Mouse (Mus musculus) liver, embryonic 12.5 days (tissue): ENCODE results near the gene B3gntl1. TPM values are rescaled to one million over a fixed set of nuclear protein-coding genes. Genes with fewer than 3 reads are reported as not detected.

Experiments
- ATAC-seq: fragments of 200-750 bp; cut with Nextera tagmentation; 2 replicates; pipeline ENCODE4 v1.8.0; 2017; ENCODE audit warnings: moderate number of reproducible peaks, mild to moderate bottlenecking, moderate library complexity
- H3K27ac ChIP-seq: fragments of 300-500 bp; sonication (generic); 2 replicates; pipeline ENCODE4 v1.5.1; 2016; ENCODE audit warnings: mild to moderate bottlenecking
- H3K27me3 ChIP-seq: fragments of 300-500 bp; sonication (generic); replicated peaks from 2 replicates; pipeline ENCODE4 v1.6.1; 2016; ENCODE audit warnings: mild to moderate bottlenecking, moderate library complexity
- H3K36me3 ChIP-seq: fragments of 300-500 bp; sonication (generic); 2 replicates; pipeline ENCODE4 v1.6.1; 2016; ENCODE audit warnings: mild to moderate bottlenecking, moderate library complexity
- H3K4me1 ChIP-seq: fragments of 300-500 bp; sonication (generic); 2 replicates; pipeline ENCODE4 v1.6.1; 2016
- H3K4me2 ChIP-seq: fragments of 300-500 bp; sonication (generic); 2 replicates; pipeline ENCODE4 v1.6.1; 2016; ENCODE audit warnings: mild to moderate bottlenecking, moderate library complexity
- H3K4me3 ChIP-seq: fragments of 300-500 bp; sonication (generic); 2 replicates; pipeline ENCODE4 v1.5.1; 2016; ENCODE audit warnings: mild to moderate bottlenecking, moderate library complexity
- H3K9ac ChIP-seq: fragments of 300-500 bp; sonication (generic); 2 replicates; pipeline ENCODE4 v1.6.1; 2016; ENCODE audit warnings: mild to moderate bottlenecking, moderate library complexity
- H3K9me3 ChIP-seq: fragments of 300-500 bp; sonication (generic); replicated peaks from 2 replicates; pipeline ENCODE4 v1.6.1; 2016; ENCODE audit warnings: mild to moderate bottlenecking, moderate library complexity
- WGBS: fragments of 180-500 bp; shearing (Covaris S2); methylation state at CpG from one replicate; pipeline ENCODE4 v1.1.7; 2016; ENCODE audit not compliant: insufficient replicate concordance; 5-methylcytosine and 5-hydroxymethylcytosine counted together
- polyA plus RNA-seq: library from polyadenylated mRNA; unstranded; fragments of >200 nt; fragmentation: Nextera tagmentation; extraction: Ambion mirVana; gene quantifications from 2 replicates; pipeline ENCODE4 v1.2.1, GENCODE M21; 2016

B3gntl1 gene
- polyA plus RNA-seq, 1 experiment from 2014 or later = 2.5 TPM

GRCm38 (mm10) chr11:121702895-121703618 lies 30.1 kb upstream of the B3gntl1 start:
- Histone ChIP-seq H3K9me3 (no peaks in the 10 kb centered on the region), H3K27ac (no peak overlapping the region), H3K4me1 (peaks cover 16% of the 10 kb centered on the region), H3K27me3 (peaks cover 79% of the 10 kb centered on the region), H3K9ac (peak overlapping the region; percentile 40), H3K4me2 (peak overlapping the region; percentile 83), H3K4me3 (peak overlapping the region; percentile 58), H3K36me3 (no peaks in the 10 kb centered on the region)
- WGBS = 2% methylated on average over 40 of the region's 40 CpGs
- ATAC-seq = no peak

DNA sequence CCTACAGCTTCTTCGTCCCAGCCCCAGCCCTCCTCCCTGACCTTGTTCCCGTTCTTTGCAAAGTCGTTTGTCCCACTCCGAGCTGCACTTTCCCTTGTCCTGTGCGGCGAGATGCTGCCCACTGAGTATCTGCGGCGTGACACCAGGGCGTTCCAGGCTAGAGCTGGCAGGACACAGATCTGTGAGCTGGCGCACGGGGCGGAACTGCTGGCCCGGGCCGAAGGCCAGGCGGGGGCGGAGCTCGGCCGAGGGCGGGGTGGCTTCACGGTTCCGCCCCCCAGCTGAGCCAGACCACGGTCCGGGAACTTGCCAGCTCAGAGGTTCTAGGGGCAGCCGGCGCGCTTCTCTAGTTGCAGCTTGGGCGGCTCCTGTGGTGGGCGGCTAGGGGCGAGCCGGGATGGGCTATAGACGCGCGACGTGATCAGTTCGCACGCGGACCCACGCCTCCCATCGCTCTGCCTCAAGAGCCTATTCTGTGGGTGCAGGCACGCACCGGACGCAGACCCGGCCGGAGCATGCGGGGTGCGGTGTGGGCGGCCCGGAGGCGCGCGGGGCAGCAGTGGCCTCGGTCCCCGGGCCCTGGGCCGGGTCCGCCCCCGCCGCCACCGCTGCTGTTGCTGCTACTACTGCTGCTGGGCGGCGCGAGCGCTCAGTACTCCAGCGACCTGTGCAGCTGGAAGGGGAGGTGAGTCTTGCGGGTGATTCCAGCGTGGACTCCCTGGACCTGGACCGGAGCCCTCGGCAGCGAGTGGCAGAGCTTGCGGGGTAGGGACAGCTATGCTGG lies 29.4 kb upstream of the B3gntl1 start:
- Histone ChIP-seq H3K9me3 (no peaks in the 10 kb centered on the region), H3K27me3 (peaks cover 72% of the 10 kb centered on the region), H3K4me3 (peak overlapping the region; percentile 58), H3K4me1 (peaks cover 16% of the 10 kb centered on the region), H3K9ac (peak overlapping the region; percentile 40), H3K36me3 (no peaks in the 10 kb centered on the region), H3K27ac (no peak overlapping the region), H3K4me2 (peak overlapping the region; percentile 83)
- WGBS = 2% methylated on average over 69 of the region's 69 CpGs
- ATAC-seq = peak; percentile 78

GRCm38 (mm10) chr11:121701244-121701643 lies 28.3 kb upstream of the B3gntl1 start, which contains the start of gene Metrnl:
TSS of gene Metrnl (plus strand) at chr11:121701544.
- peaks cover 69% of the 10 kb centered on the region for H3K27me3 ChIP-seq
- no peaks in the 10 kb centered on the region for H3K9me3 ChIP-seq
- H3K36me3 ChIP-seq = no peaks in the 10 kb centered on the region
- H3K4me1 ChIP-seq = peaks cover 16% of the 10 kb centered on the region
- H3K9ac ChIP-seq = peak within 1 kb of the TSS; percentile 40
- 73% methylated on average over 5 of the region's 5 CpGs for WGBS
- no peak for ATAC-seq
- H3K4me3 ChIP-seq = peak within 1 kb of the TSS; percentile 58
- H3K4me2 ChIP-seq = peak within 1 kb of the TSS; percentile 83
- no peak within 1 kb of the TSS for H3K27ac ChIP-seq

- H3K4me1 ChIP-seq = peaks cover 13% of the 10 kb centered on the region
- 61% methylated on average over 5 of the region's 5 CpGs for WGBS
- no peak overlapping the region for H3K9ac ChIP-seq
- H3K27me3 ChIP-seq = peaks cover 43% of the 10 kb centered on the region
- no peak for ATAC-seq
- H3K9me3 ChIP-seq = no peaks in the 10 kb centered on the region
- H3K4me2 ChIP-seq = no peak overlapping the region
- H3K36me3 ChIP-seq = no peaks in the 10 kb centered on the region
- H3K4me3 ChIP-seq = no peak overlapping the region
- H3K27ac ChIP-seq = no peak overlapping the region
Measured at GRCm38 (mm10) chr11:121698381-121698955, 25.5 kb upstream of the B3gntl1 start.

DNA sequence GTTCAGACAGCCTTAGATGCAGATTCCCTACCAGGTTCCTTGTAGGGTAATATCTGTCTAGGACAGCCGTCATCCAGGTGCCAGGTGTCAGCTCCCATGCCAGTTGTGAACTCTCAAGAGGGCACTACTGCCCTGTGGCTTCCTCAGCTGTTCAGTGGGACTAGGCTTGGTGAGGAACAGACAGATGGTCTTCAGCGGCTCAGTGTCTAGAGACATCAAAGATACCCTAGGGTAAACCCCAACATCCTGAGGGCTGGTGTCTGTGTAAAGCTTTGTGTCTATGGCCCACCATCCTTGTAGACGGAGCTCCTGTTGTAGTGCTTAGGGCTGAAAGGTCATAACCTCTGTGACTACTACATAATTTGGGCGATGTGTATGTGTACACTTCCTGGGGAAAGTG lies 24.3 kb upstream of the B3gntl1 start:
- 66% methylated on average over 4 of the region's 4 CpGs for WGBS
- Histone ChIP-seq H3K27me3 (peaks cover 31% of the 10 kb centered on the region), H3K4me2 (no peak overlapping the region), H3K27ac (no peak overlapping the region), H3K9me3 (no peaks in the 10 kb centered on the region), H3K9ac (no peak overlapping the region), H3K36me3 (no peaks in the 10 kb centered on the region), H3K4me1 (peaks cover 3% of the 10 kb centered on the region; the same call in 1 of the 2 replicates), H3K4me3 (no peak overlapping the region)
- ATAC-seq = no peak

DNA sequence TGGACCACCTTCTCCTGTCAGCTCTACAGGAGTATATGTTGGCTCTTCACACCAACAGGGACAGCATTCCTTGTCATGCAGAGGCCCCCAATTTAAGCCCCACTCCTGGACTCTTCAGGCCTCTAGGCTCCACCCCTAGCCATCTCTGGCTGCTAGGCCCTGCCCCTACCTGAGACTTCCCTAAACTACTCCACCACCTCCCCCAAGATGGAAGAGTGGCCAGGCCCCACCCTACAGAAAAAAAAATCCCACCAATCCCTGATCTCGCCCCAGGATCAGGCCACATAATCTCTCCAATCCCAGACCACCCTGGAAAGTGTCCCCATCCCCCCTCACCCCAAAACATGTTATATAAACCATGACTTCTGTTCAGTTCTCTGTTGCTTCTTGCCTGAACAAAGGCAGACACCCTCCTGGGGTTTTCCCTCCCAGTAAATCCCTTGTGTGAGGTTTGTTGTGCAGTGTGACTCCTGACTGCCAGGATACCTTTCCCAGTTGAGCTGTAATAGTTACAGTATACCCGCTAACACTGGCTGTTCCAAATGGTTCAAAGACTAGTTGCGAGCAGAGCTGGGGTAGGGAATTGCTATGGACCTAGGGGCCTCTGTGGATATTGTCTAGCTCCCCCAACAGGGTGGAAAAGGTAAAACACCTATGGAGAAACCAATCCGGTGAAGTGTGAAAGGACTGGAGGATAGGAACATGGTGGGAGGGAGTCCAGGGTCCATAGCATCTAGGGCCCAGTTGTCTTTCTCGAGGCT lies 22.5 kb upstream of the B3gntl1 start:
- Histone ChIP-seq H3K4me3 (no peak overlapping the region), H3K9ac (no peak overlapping the region), H3K27me3 (0 out of 2 replicates have a peak, but pooled peaks cover 16% of the 10 kb centered on the region), H3K36me3 (no peaks in the 10 kb centered on the region), H3K9me3 (no peaks in the 10 kb centered on the region), H3K27ac (no peak overlapping the region), H3K4me2 (no peak overlapping the region), H3K4me1 (no peaks in the 10 kb centered on the region)
- WGBS = 59% methylated on average over 5 of the region's 5 CpGs
- ATAC-seq = no peak

DNA sequence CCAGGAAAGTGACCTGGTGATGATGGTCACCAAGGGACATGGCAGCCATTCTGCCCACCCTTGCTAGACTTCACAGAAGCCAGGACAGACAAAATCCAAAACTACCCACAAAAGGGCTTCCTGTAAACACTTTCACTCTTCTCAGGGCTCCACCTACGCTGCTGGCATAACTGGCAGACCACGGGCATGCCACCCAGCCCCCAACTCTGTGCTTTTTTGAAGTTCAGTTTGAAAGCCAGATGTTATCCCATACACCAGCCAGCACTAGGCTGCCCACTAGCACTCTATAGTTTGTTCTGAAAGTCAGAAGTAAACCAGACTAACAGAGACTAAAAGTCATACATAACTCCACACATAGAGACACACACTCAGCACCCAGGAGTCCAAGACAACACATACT lies 15.1 kb upstream of the B3gntl1 start:
- no peaks in the 10 kb centered on the region for H3K9me3 ChIP-seq
- no peak for ATAC-seq

GRCm38 (mm10) chr11:121686674-121687073 lies 13.7 kb upstream of the B3gntl1 start:
- no peak overlapping the region for H3K9ac ChIP-seq
- H3K27ac ChIP-seq = no peak overlapping the region

More for the DNA sequence above, 15.1 kb upstream of the B3gntl1 start:
- 0 out of 2 replicates have a peak, but pooled peaks cover 3% of the 10 kb centered on the region for H3K27me3 ChIP-seq
- H3K9ac ChIP-seq = no peak overlapping the region
- H3K36me3 ChIP-seq = no peaks in the 10 kb centered on the region
- H3K4me2 ChIP-seq = no peak overlapping the region
- no peak overlapping the region for H3K4me3 ChIP-seq
- H3K4me1 ChIP-seq = no peaks in the 10 kb centered on the region
- no peak overlapping the region for H3K27ac ChIP-seq
- 56% methylated on average over 2 of the region's 2 CpGs for WGBS

GRCm38 (mm10) chr11:121686091-121686490 lies 13.1 kb upstream of the B3gntl1 start:
- Histone ChIP-seq H3K4me2 (no peak overlapping the region), H3K4me3 (no peak overlapping the region), H3K4me1 (no peaks in the 10 kb centered on the region), H3K27ac (no peak overlapping the region), H3K9ac (no peak overlapping the region), H3K9me3 (no peaks in the 10 kb centered on the region), H3K36me3 (no peaks in the 10 kb centered on the region), H3K27me3 (0 out of 2 replicates have a peak, but pooled peaks cover 3% of the 10 kb centered on the region)
- WGBS = 58% methylated on average over 4 of the region's 4 CpGs
- no peak for ATAC-seq

More at GRCm38 (mm10) chr11:121686674-121687073, 13.7 kb upstream of the B3gntl1 start:
- WGBS = 53% methylated on average over 5 of the region's 5 CpGs
- ATAC-seq = no peak
- H3K4me2 ChIP-seq = no peak overlapping the region
- 0 out of 2 replicates have a peak, but pooled peaks cover 3% of the 10 kb centered on the region for H3K27me3 ChIP-seq
- H3K36me3 ChIP-seq = no peaks in the 10 kb centered on the region
- no peaks in the 10 kb centered on the region for H3K9me3 ChIP-seq
- H3K4me1 ChIP-seq = no peaks in the 10 kb centered on the region
- no peak overlapping the region for H3K4me3 ChIP-seq

- H3K36me3 ChIP-seq = no peaks in the 10 kb centered on the region
- no peak overlapping the region for H3K4me2 ChIP-seq
- H3K9me3 ChIP-seq = no peaks in the 10 kb centered on the region
- 45% methylated on average over 6 of the region's 6 CpGs for WGBS
- no peaks in the 10 kb centered on the region for H3K4me1 ChIP-seq
- H3K4me3 ChIP-seq = no peak overlapping the region
- no peak overlapping the region for H3K9ac ChIP-seq
- H3K27ac ChIP-seq = no peak overlapping the region
- no peaks in the 10 kb centered on the region for H3K27me3 ChIP-seq
- ATAC-seq = no peak
Measured at GRCm38 (mm10) chr11:121685491-121686001, 12.6 kb upstream of the B3gntl1 start.

DNA sequence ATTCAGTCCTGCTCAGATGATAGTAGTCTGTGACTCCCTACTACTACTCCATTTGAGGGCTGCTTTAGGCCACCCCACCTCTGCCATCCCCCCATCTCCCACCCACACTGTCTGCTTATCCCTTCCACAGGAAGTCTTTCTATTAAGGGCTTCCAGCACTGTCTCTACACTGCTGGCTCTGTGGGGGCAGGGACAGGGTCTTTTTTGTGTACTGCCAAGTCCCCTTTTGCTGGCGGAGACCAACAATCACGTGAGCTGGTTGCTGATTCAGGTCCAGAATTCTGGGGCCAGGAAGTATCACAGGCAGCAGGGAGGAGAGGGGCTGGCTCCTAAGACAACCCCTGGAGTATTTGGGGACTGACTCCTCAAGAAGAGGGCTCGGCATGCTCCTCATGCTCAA lies 10.3 kb upstream of the B3gntl1 start:
- H3K36me3 ChIP-seq = no peaks in the 10 kb centered on the region
- H3K27ac ChIP-seq = no peak overlapping the region
- ATAC-seq = no peak
- H3K9me3 ChIP-seq = no peaks in the 10 kb centered on the region
- no peaks in the 10 kb centered on the region for H3K4me1 ChIP-seq
- no peak overlapping the region for H3K4me2 ChIP-seq
- no peak overlapping the region for H3K4me3 ChIP-seq
- no peak overlapping the region for H3K9ac ChIP-seq
- WGBS = 48% methylated on average over 3 of the region's 3 CpGs
- no peaks in the 10 kb centered on the region for H3K27me3 ChIP-seq
